13 mouse cellular contexts compared by ENCODE assay signal in genomic region chr11:31461348-31461747, GRCm38 (mm10).
"Had no signal": no experiment of that assay in that cellular context is flagged by ENCODE, and none has a peak within 500 bp of the region (broad histone marks: within the 10 kb centered on the region; RNA-seq: fewer than 3 reads in every experiment).

No protein-coding gene starts in this region.

- H3K27ac ChIP-seq: layer of hippocampus, adult 2 months; limb, embryonic 12.5 days; liver, embryonic 13.5 days; neural tube, embryonic 15.5 days; stomach, embryonic 15.5 days had no signal

- H3K36me3 ChIP-seq: limb, embryonic 12.5 days; liver, embryonic 13.5 days; neural tube, embryonic 15.5 days; stomach, embryonic 15.5 days had no signal

- H3K9me3 ChIP-seq: limb, embryonic 12.5 days; liver, embryonic 13.5 days; neural tube, embryonic 15.5 days; stomach, embryonic 15.5 days had no signal

- H3K4me2 ChIP-seq: limb, embryonic 12.5 days; liver, embryonic 13.5 days; neural tube, embryonic 15.5 days; stomach, embryonic 15.5 days had no signal

- H3K27me3 ChIP-seq: limb, embryonic 12.5 days; liver, embryonic 13.5 days; neural tube, embryonic 15.5 days; stomach, embryonic 15.5 days had no signal

- H3K9ac ChIP-seq: limb, embryonic 12.5 days; liver, embryonic 13.5 days; neural tube, embryonic 15.5 days; stomach, embryonic 15.5 days had no signal

- DNase-seq: kidney, postnatal 10 days; kidney, postnatal 4 days; liver; liver, embryonic 13.5 days; lung, adult 18-20 months; midbrain, embryonic 14.5 days; thymus, adult 18-20 months; thymus, postnatal 14 days had no signal

- H3K4me1 ChIP-seq: limb, embryonic 12.5 days; liver, embryonic 13.5 days; neural tube, embryonic 15.5 days; stomach, embryonic 15.5 days had no signal

- H3K4me3 ChIP-seq: layer of hippocampus, adult 2 months; limb, embryonic 12.5 days; liver, embryonic 13.5 days; myocyte; neural tube, embryonic 15.5 days; stomach, embryonic 15.5 days had no signal
